Mouse (Mus musculus) CH12.LX (cell line): ENCODE measurements around the gene Oit1. TPM values are rescaled to one million over a fixed set of nuclear protein-coding genes. Genes with fewer than 3 reads are reported as not detected.

Experiments
- DNase-seq: peaks from one replicate; pipeline ENCODE4 v3.0.0-alpha.2; 2013; ENCODE audit errors: extremely low read depth
- H3K27ac ChIP-seq: 2 replicates; pipeline ENCODE4 v1.5.1; 2012; ENCODE audit warnings: low read depth, mild to moderate bottlenecking, control low read depth, moderate library complexity; ENCODE audit not compliant: insufficient read depth
- H3K27me3 ChIP-seq: replicated peaks from 2 replicates; pipeline ENCODE3; 2012; ENCODE audit warnings: inconsistent platforms
- H3K36me3 ChIP-seq, 2 experiments: replicated peaks in 1 of 2; 2 replicates each; pipeline versions ENCODE3 to v1.6.1; 2012; ENCODE audit warnings: inconsistent platforms in 1 of 2, low read length in 1 of 2, mild to moderate bottlenecking in 1 of 2, mixed read lengths in 1 of 2, moderate library complexity in 1 of 2; ENCODE audit not compliant: control insufficient read depth in 1 of 2, insufficient read depth in 1 of 2
- H3K4me1 ChIP-seq, 2 experiments: 2 replicates each; pipeline ENCODE4 v1.6.1; 2012; ENCODE audit warnings: inconsistent platforms in 1 of 2, moderate library complexity in 1 of 2; ENCODE audit not compliant: insufficient read depth in 2 of 2, control insufficient read depth in 1 of 2
- H3K4me2 ChIP-seq: 2 replicates; pipeline ENCODE4 v1.6.1; 2012; ENCODE audit warnings: low read depth, mild to moderate bottlenecking, control low read depth; ENCODE audit not compliant: poor library complexity, insufficient read depth, severe bottlenecking
- H3K4me3 ChIP-seq, 3 experiments: fragments of 150-350 bp in 1 of 3; sonication (generic) in 1 of 3; replicated peaks in 1 of 3; 2 replicates each; pipeline versions ENCODE3 to v1.5.1; 2011 to 2012; ENCODE audit warnings: low read depth in 2 of 3, low read length in 2 of 3, mild to moderate bottlenecking in 2 of 3, moderate library complexity in 2 of 3, control low read depth in 1 of 3, improper control_type of control experiment in 1 of 3, inconsistent platforms in 1 of 3, mixed read lengths in 1 of 3; ENCODE audit not compliant: poor library complexity in 1 of 3
- H3K79me2 ChIP-seq: replicated peaks from 2 replicates; pipeline ENCODE4 v1.6.1; 2012; ENCODE audit warnings: mild to moderate bottlenecking, moderate library complexity; ENCODE audit not compliant: control insufficient read depth, poor library complexity, insufficient read depth, severe bottlenecking; ENCODE audit errors: extremely low read depth
- H3K9ac ChIP-seq: 2 replicates; pipeline ENCODE4 v1.6.1; 2012; ENCODE audit warnings: low read depth, mild to moderate bottlenecking, control low read depth, moderate library complexity; ENCODE audit not compliant: insufficient read depth
- H3K9me3 ChIP-seq: replicated peaks from 2 replicates; pipeline ENCODE3; 2012; ENCODE audit warnings: low read length, inconsistent platforms, mixed read lengths
- E2F4 ChIP-seq: IDR thresholded peaks from 2 replicates; pipeline ENCODE4 v1.6.1; 2011; ENCODE audit warnings: low read depth, low read length, improper control_type of control experiment; ENCODE audit not compliant: insufficient replicate concordance
- EP300 ChIP-seq: IDR thresholded peaks from 2 replicates; pipeline ENCODE4 v1.6.1; 2011; ENCODE audit warnings: low read length, improper control_type of control experiment
- GABPA ChIP-seq: IDR thresholded peaks from 2 replicates; pipeline ENCODE4 v1.6.1; 2012; ENCODE audit warnings: low read depth, low read length, improper control_type of control experiment, inconsistent platforms; ENCODE audit not compliant: insufficient replicate concordance
- HCFC1 ChIP-seq: IDR thresholded peaks from 2 replicates; pipeline ENCODE4 v1.6.1; 2012; ENCODE audit warnings: low read depth, mild to moderate bottlenecking, inconsistent platforms, low read length, improper control_type of control experiment
- IRF4 ChIP-seq: IDR thresholded peaks from 2 replicates; pipeline ENCODE4 v1.6.1; 2014; ENCODE audit warnings: low read depth, mild to moderate bottlenecking, inconsistent platforms, low read length, improper control_type of control experiment
- JUND ChIP-seq: conservative IDR thresholded peaks from 2 replicates; pipeline ENCODE4 v1.6.1; 2011; ENCODE audit warnings: low read depth, low read length, improper control_type of control experiment
- MAFK ChIP-seq: IDR thresholded peaks from 2 replicates; pipeline ENCODE4 v1.6.1; 2011; ENCODE audit warnings: low read length, improper control_type of control experiment; ENCODE audit not compliant: insufficient replicate concordance
- MAX ChIP-seq: IDR thresholded peaks from 2 replicates; pipeline ENCODE4 v1.6.1; 2011; ENCODE audit warnings: low read length, improper control_type of control experiment
- NELFE ChIP-seq: IDR thresholded peaks from 2 replicates; pipeline ENCODE4 v1.6.1; 2011; ENCODE audit warnings: low read depth, low read length, improper control_type of control experiment
- POLR2A ChIP-seq: IDR thresholded peaks from 2 replicates; pipeline ENCODE4 v1.6.1; 2011; ENCODE audit warnings: low read depth, mild to moderate bottlenecking, improper control_type of control experiment, low read length
- RAD21 ChIP-seq: IDR thresholded peaks from 2 replicates; pipeline ENCODE4 v1.6.1; 2011; ENCODE audit warnings: low read depth, mild to moderate bottlenecking, low read length, improper control_type of control experiment, moderate library complexity
- SIN3A ChIP-seq: IDR thresholded peaks from 2 replicates; pipeline ENCODE4 v1.6.1; 2012; ENCODE audit warnings: low read length, improper control_type of control experiment, inconsistent platforms
- SMC3 ChIP-seq: IDR thresholded peaks from 2 replicates; pipeline ENCODE4 v1.6.1; 2011; ENCODE audit warnings: low read depth, low read length, improper control_type of control experiment
- TBP ChIP-seq: conservative IDR thresholded peaks from 2 replicates; pipeline ENCODE4 v1.6.1; 2011; ENCODE audit warnings: low read depth, low read length, improper control_type of control experiment
- TCF12 ChIP-seq: IDR thresholded peaks from 2 replicates; pipeline ENCODE4 v1.6.1; 2014; ENCODE audit warnings: low read depth, mild to moderate bottlenecking, inconsistent platforms, low read length, improper control_type of control experiment
- UBTF ChIP-seq: IDR thresholded peaks from 2 replicates; pipeline ENCODE4 v1.6.1; 2012; ENCODE audit warnings: low read depth, mild to moderate bottlenecking, inconsistent platforms, low read length, improper control_type of control experiment, moderate library complexity
- USF1 ChIP-seq: IDR thresholded peaks from 2 replicates; pipeline ENCODE4 v1.6.1; 2014; ENCODE audit warnings: low read depth, mild to moderate bottlenecking, inconsistent platforms, low read length, improper control_type of control experiment
- USF2 ChIP-seq: conservative IDR thresholded peaks from 2 replicates; pipeline ENCODE4 v1.6.1; 2011; ENCODE audit warnings: low read depth, low read length, improper control_type of control experiment
- ZKSCAN1 ChIP-seq: IDR thresholded peaks from 2 replicates; pipeline ENCODE4 v1.6.1; 2012; ENCODE audit warnings: low read depth, inconsistent platforms, low read length, improper control_type of control experiment, borderline replicate concordance
- ZMIZ1 ChIP-seq: IDR thresholded peaks from 2 replicates; pipeline ENCODE4 v1.6.1; 2012; ENCODE audit warnings: low read depth, mild to moderate bottlenecking, inconsistent platforms, low read length, improper control_type of control experiment
- ZNF384 ChIP-seq: IDR thresholded peaks from 2 replicates; pipeline ENCODE4 v1.6.1; 2012; ENCODE audit warnings: low read depth, low read length, improper control_type of control experiment, inconsistent platforms
- dilution Hi-C: fragments of 300-500 bp; cut with MboI; formaldehyde crosslinking; loops from 2 replicates; pipeline ENCODE4 v1.14.3; 2020; ENCODE audit warnings: low sequenced_read_pairs; ENCODE audit not compliant: extremely low pct_unique_long_range_greater_than_20kb, extremely low pct_ligation_motif_present
- in situ Hi-C: fragments of 300-500 bp; cut with MboI; formaldehyde crosslinking; loops from 3 replicates; pipeline ENCODE4 v1.14.3; 2019; ENCODE audit warnings: low sequenced_read_pairs, low pct_ligation_motif_present, low pct_unique_long_range_greater_than_20kb, mixed read lengths
- polyA plus RNA-seq: library from polyadenylated mRNA; unstranded; fragments of >175 nt; gene quantifications from 2 replicates; pipeline ENCODE4 v1.2.1, GENCODE M21; 2012; ENCODE audit warnings: low read depth; ENCODE audit not compliant: insufficient read length
- total RNA-seq, 2 experiments: library from RNA; depleted of rRNA; stranded (reverse); fragments of 300-350 nt in 1 of 2; fragments of >200 nt in 1 of 2; gene quantifications; 2 replicates each; pipeline ENCODE4 v1.2.3; 2012 to 2014

The Oit1 gene
- total and polyA plus RNA-seq, 3 experiments = not detected

DNA sequence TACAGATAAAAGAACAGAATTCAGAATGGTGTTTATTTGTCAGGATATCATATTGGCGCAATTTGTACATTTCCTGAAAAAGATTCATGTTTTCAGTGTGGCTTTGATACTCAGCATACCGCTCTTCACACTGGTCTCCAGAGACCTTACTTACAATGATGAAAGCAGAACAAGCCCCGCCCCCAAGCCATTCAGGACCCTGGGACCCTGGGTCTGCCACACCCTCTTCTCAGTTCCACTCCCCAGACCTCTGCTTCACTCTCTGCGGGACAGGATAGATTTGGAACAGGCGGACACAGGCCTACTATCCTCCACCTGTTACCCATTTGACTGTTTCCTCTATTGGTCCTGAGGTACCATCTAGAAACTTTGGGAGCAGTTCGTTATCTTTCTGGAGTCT lies 27.4 kb upstream of the Oit1 start:
- no peak overlapping the region for H3K4me2 ChIP-seq
- TF ChIP-seq ZMIZ1 = no peak
- TF ChIP-seq GABPA = no peak
- no peak for TF ChIP-seq USF2
- TF ChIP-seq POLR2A = no peak
- TF ChIP-seq JUND = no peak
- TF ChIP-seq USF1 = no peak
- no peak for TF ChIP-seq ZKSCAN1
- TF ChIP-seq UBTF = no peak
- no peak for TF ChIP-seq SMC3
- TF ChIP-seq SIN3A = no peak
- TF ChIP-seq HCFC1 = no peak
- TF ChIP-seq, all 38 proteins: peak for 0
- in situ Hi-C loops (no loop called here), dilution Hi-C loops (no loop called here)
- H3K27ac ChIP-seq = no peak overlapping the region
- DNase-seq = no peak
- H3K27me3 ChIP-seq = no peaks in the 10 kb centered on the region
- no peaks in the 10 kb centered on the region for H3K79me2 ChIP-seq
- H3K4me3 ChIP-seq = no peak overlapping the region
- H3K9ac ChIP-seq = no peak overlapping the region
- H3K36me3 ChIP-seq = no peaks in the 10 kb centered on the region
- no peaks in the 10 kb centered on the region for H3K4me1 ChIP-seq
- H3K9me3 ChIP-seq = no peaks in the 10 kb centered on the region

DNA sequence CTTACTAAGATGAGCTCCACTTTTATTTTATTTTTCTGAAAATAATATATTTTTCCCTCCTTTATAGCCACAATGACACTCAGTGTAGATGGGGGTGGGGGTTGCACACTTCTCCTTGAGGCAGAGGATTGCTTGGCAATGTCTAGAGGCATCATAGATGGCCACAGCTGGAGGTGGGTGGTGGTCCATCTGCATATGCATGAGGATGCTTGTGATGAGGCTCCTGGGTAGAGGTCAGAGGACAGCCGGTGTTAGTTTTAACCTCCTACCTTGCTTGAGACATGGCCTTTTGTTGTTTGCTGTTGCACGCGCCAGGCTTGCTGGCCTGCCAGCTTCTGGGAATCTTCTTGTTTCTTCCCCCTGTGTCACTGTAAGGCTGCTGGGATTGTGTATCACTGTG lies 24.8 kb upstream of the Oit1 start:
- no peaks in the 10 kb centered on the region for H3K36me3 ChIP-seq
- no peaks in the 10 kb centered on the region for H3K9me3 ChIP-seq
- TF ChIP-seq RAD21 = no peak
- no peak for TF ChIP-seq EP300
- no peak for TF ChIP-seq TBP
- TF ChIP-seq E2F4 = no peak
- TF ChIP-seq POLR2A = no peak
- TF ChIP-seq TCF12 = no peak
- no peak for TF ChIP-seq IRF4
- no peak for TF ChIP-seq MAFK
- no peak for TF ChIP-seq ZNF384
- no peak for TF ChIP-seq ZKSCAN1
- no peak for TF ChIP-seq HCFC1
- no peak for TF ChIP-seq MAX
- no peak for TF ChIP-seq NELFE
- TF ChIP-seq, all 38 proteins: peak for 0
- dilution Hi-C loops (no loop called here), in situ Hi-C loops (no loop called here)
- no peaks in the 10 kb centered on the region for H3K4me1 ChIP-seq
- H3K4me2 ChIP-seq = no peak overlapping the region
- H3K79me2 ChIP-seq = no peaks in the 10 kb centered on the region
- no peaks in the 10 kb centered on the region for H3K27me3 ChIP-seq
- no peak overlapping the region for H3K4me3 ChIP-seq
- no peak overlapping the region for H3K27ac ChIP-seq
- no peak overlapping the region for H3K9ac ChIP-seq
- DNase-seq = no peak
